Mouse (Mus musculus) thymus, adult 2 months (tissue): ENCODE results near the gene Sh3bp4.

Experiments
- CTCF ChIP-seq: fragments of 200-500 bp; IDR thresholded peaks from 2 replicates; pipeline ENCODE4 v1.5.1; 2012; ENCODE audit warnings: mild to moderate bottlenecking, control low read depth, low read length, moderate library complexity, borderline replicate concordance; ENCODE audit not compliant: control insufficient read depth, poor library complexity, insufficient read depth; ENCODE audit errors: extremely low read depth
- POLR2A ChIP-seq: fragments of 200-500 bp; IDR thresholded peaks from 2 replicates; pipeline ENCODE4 v1.6.1; 2012; ENCODE audit warnings: mild to moderate bottlenecking, low read length, control low read depth, moderate library complexity; ENCODE audit not compliant: control insufficient read depth, poor library complexity, insufficient read depth; ENCODE audit errors: extremely low read depth

DNA sequence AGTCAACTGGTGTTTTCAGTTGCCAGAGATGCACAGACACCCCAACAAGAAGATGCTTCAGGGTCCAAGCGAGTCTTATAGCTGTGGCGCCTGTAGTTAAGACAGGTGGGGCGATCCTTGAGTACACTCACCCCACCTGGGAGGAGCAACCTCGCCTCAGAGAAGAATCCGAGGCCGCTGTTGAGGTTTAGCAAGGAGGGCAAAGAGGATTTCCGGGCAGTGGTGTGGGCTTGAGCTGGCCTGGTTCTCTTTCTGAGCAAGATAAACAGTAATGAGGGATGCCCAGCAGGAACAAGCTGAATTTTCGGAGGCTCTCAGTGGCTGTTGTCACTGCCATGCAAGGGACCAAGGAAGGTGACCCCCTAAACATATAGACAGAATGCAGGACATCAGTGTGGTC lies 20.5 kb downstream of the Sh3bp4 start:
- TF ChIP-seq POLR2A (no peak), CTCF (no peak)
